Mouse (Mus musculus) neural tube, embryonic 14.5 days (tissue): Measurements from ENCODE around the gene AI413582. TPM values are rescaled to one million over a fixed set of nuclear protein-coding genes. Genes with fewer than 3 reads are reported as not detected.

Experiments
- ATAC-seq: fragments of 200-750 bp; cut with Nextera tagmentation; 2 replicates; pipeline ENCODE4 v1.8.0; 2017; ENCODE audit warnings: low read depth, mild to moderate bottlenecking, moderate TSS enrichment, moderate library complexity
- H3K27ac ChIP-seq: fragments of 300-500 bp; sonication (generic); 2 replicates; pipeline ENCODE4 v1.5.1; 2014; ENCODE audit warnings: low read depth, mild to moderate bottlenecking, control low read depth, low read length, moderate library complexity, mixed read lengths
- H3K27me3 ChIP-seq: fragments of 300-500 bp; sonication (generic); 2 replicates; pipeline ENCODE4 v1.6.1; 2014; ENCODE audit warnings: low read length; ENCODE audit not compliant: control insufficient read depth, insufficient read depth
- H3K36me3 ChIP-seq: fragments of 300-500 bp; sonication (generic); 2 replicates; pipeline ENCODE4 v1.6.1; 2014; ENCODE audit warnings: low read length, mixed read lengths; ENCODE audit not compliant: control insufficient read depth, insufficient read depth
- H3K4me1 ChIP-seq: fragments of 300-500 bp; sonication (generic); 2 replicates; pipeline ENCODE4 v1.6.1; 2014; ENCODE audit warnings: low read length; ENCODE audit not compliant: control insufficient read depth, insufficient read depth
- H3K4me2 ChIP-seq: fragments of 300-500 bp; sonication (generic); 2 replicates; pipeline ENCODE4 v1.6.1; 2014; ENCODE audit warnings: mild to moderate bottlenecking, low read depth, low read length, control low read depth
- H3K4me3 ChIP-seq: fragments of 300-500 bp; sonication (generic); 2 replicates; pipeline ENCODE4 v1.5.1; 2014; ENCODE audit warnings: low read depth, low read length, control low read depth, mixed read lengths
- H3K9ac ChIP-seq: fragments of 300-500 bp; sonication (generic); replicated peaks from 2 replicates; pipeline ENCODE4 v1.6.1; 2014; ENCODE audit warnings: low read depth, mild to moderate bottlenecking, control low read depth, low read length, mixed read lengths
- H3K9me3 ChIP-seq: fragments of 300-500 bp; sonication (generic); 2 replicates; pipeline ENCODE4 v1.6.1; 2016; ENCODE audit warnings: low read length; ENCODE audit not compliant: control insufficient read depth
- WGBS: fragments of 180-500 bp; shearing (Covaris S2); extraction: QIAGEN DNeasy Blood & Tissue Kit; methylation state at CpG from one replicate; pipeline ENCODE4 v1.1.7; 2014; 5-methylcytosine and 5-hydroxymethylcytosine counted together
- polyA plus RNA-seq: library from polyadenylated mRNA; unstranded; fragments of >200 nt; fragmentation: Nextera tagmentation; extraction: Ambion mirVana; gene quantifications from 2 replicates; pipeline ENCODE4 v1.2.1, GENCODE M21; 2014

AI413582 gene
- polyA plus RNA-seq, 1 experiment from 2014 or later = 77.9 TPM

DNA sequence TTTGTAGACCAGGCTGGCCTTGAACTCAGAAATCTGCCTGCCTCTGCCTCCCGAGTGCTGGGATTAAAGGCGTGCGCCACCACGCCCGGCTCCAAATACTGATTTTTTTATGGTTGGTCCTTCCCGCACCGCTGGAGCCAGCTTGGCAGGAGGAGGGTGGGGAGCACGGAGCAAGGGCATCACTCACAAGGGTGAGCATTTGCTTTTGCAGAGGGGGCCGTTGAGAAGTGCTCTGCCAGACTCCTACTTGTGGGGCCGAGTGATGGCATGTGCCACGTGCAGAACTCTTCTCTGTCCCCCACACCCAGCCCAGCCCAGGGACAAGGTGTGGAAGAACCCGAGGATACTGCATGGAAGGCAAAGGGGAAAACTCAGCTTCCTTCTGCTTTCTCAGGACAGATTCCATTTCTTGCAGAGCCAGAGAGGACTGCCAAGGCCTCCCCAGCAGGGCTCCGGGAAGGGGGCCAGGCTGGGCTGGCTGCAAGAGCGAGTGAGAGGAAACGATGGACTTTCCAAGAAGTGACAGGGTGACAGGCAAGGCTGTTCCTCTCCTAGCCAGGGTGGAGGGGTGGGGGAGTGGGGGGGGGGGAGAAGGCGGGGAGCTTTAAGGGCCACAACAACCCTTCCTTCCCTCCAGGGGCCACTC is 9.0 kb upstream of the AI413582 start:
- H3K27ac ChIP-seq = no peak overlapping the region
- H3K36me3 ChIP-seq = peaks cover 11% of the 10 kb centered on the region
- H3K4me3 ChIP-seq = no peak overlapping the region
- H3K9me3 ChIP-seq = no peaks in the 10 kb centered on the region
- no peak for ATAC-seq
- no peak overlapping the region for H3K9ac ChIP-seq
- no peaks in the 10 kb centered on the region for H3K4me1 ChIP-seq
- H3K4me2 ChIP-seq = no peak overlapping the region
- H3K27me3 ChIP-seq = no peaks in the 10 kb centered on the region
- WGBS = 89% methylated on average over 15 of the region's 16 CpGs

DNA sequence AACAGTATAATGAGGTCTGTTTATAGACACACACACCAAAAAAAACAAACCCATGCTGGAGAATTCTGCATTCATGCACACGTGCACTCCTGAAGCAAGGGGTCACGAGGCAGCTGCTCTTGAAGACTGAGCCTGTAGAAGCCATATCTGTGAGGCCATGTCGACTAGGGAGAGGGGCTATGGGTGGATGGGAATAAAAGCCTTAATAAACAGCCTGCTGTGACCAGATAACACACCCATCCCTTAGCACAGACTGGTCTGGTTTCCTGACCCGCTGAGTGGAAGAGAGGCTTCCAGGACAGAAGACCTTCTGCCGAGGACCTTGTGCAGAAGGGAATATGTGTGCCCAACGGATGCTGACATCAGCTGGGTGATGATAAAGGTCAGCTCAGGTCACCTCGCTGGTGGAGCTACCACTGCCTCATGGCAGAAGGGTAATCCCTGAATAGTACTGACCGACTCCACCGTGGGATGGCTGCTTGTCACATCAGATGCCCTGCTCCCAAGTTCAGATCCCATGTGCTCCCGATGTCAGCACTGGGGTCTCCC is 8.3 kb upstream of the AI413582 start:
- Histone ChIP-seq H3K27me3 (no peaks in the 10 kb centered on the region), H3K9ac (no peak overlapping the region), H3K27ac (no peak overlapping the region), H3K4me3 (no peak overlapping the region), H3K4me1 (no peaks in the 10 kb centered on the region), H3K4me2 (no peak overlapping the region), H3K9me3 (no peaks in the 10 kb centered on the region), H3K36me3 (peaks cover 11% of the 10 kb centered on the region; the same call in 1 of the 2 replicates)
- 87% methylated on average over 10 of the region's 10 CpGs for WGBS
- no peak for ATAC-seq

DNA sequence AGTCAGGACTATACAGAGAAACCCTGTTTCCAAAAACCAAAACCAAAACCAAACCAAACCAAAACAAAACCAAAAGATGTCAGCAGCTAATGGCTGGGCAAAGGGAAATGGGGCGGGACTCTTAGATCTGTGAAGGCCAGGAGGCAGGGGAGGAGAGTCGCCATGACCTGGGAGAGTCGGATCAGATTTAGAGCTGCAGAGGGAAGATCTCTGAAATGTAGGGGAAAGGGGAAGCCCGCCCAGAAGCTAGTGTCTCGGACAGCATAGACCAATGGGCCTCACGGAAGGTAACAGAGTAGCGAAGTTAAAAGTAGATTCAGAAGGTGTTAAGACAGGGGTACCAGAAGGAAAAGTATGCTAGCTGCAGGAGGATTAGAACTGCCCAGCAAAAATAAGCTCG is 5.8 kb upstream of the AI413582 start:
- H3K27me3 ChIP-seq = no peaks in the 10 kb centered on the region
- WGBS = 81% methylated on average over 8 of the region's 8 CpGs
- H3K9me3 ChIP-seq = no peaks in the 10 kb centered on the region
- H3K4me2 ChIP-seq = no peak overlapping the region
- no peak overlapping the region for H3K4me3 ChIP-seq
- H3K36me3 ChIP-seq = 0 out of 2 replicates have a peak, but pooled peaks cover 3% of the 10 kb centered on the region
- no peak overlapping the region for H3K27ac ChIP-seq
- H3K9ac ChIP-seq = no peak overlapping the region
- ATAC-seq = no peak
- H3K4me1 ChIP-seq = peaks cover 3% of the 10 kb centered on the region; the same call in 1 of the 2 replicates

DNA sequence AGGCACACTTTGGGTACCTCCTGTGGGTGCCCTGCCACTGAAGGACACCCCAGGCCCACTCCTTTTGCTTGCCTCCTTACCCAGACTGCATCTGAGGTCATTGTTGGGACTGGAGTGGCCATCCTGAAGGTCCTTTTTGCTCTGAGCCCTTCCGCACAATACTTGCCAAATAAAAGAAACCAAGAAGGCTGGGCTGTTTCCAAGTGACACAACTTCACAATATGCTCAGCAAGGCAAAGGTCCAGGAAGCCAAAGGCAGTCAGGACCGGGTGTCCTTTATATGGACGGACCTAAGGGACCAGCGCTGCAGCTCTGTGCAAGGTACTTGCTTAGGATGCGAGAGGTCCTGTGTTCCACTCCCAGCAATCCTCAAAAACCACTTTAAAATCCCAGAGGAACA is 2.7 kb upstream of the AI413582 start:
- peaks cover 14% of the 10 kb centered on the region for H3K4me1 ChIP-seq
- no peaks in the 10 kb centered on the region for H3K36me3 ChIP-seq
- H3K27me3 ChIP-seq = no peaks in the 10 kb centered on the region
- 88% methylated on average over 5 of the region's 5 CpGs for WGBS
- no peak overlapping the region for H3K27ac ChIP-seq
- no peaks in the 10 kb centered on the region for H3K9me3 ChIP-seq
- no peak overlapping the region for H3K4me3 ChIP-seq
- H3K4me2 ChIP-seq = no peak overlapping the region
- H3K9ac ChIP-seq = no peak overlapping the region
- no peak for ATAC-seq

DNA sequence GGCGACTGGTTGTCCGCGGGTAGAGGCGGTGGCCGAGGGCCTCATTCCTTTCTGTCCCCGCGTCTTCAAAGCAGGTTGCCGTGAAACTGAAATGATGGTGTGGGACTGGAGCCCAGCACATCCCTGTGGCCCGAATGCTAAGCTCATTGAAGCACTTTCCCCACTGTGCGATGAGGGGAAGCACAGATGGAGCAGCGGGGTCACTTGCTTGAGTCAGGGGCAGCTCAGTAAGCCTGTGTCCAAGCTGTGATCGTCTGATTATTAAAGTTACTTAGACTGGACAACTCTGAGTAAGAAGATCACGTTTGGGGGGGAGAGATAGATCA is 349 bp upstream of the AI413582 start:
- peak; percentile 47 for ATAC-seq

DNA sequence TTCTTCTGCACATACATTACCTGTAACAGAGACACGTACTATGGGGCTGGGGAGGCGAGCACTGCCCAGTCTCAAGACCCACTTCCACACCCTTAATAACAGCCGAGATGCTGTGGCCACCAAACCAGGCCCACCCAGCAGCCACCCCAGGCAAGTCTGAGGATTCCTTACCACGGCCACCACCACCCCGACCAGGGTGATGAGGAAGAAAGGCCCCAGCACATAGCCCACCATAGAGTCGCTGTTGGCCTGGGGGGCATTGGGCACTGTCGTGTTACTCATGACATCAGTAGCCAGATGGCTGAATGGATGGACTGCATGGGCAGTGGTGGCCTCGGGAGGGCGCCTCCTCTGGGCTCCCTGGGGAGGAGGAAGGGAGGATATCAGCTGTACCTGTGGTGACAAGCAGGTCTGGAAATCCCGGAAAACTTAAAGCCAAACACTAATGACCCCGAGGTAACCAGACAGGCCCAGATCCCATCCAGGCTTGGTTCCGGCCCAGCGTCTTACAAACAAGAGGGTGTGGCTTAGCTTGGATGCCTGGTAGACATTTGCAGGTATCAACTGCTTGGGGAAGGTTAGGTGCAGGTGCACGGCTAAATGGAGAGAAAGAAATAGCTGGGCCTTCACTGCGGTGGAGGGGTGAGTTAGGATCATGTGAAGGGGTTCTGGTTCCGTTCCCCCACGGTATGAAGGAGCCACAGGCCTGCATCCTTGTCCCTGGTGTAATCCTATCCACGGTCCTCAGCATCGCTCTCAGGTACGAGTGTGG is 979 bp downstream of the AI413582 start:
- H3K4me2 ChIP-seq = peak overlapping the region; percentile 80
- H3K4me3 ChIP-seq = peak overlapping the region; percentile 55
- H3K27ac ChIP-seq = peak overlapping the region; percentile 60; the same call in 1 of the 2 replicates
- 11% methylated on average over 20 of the region's 20 CpGs for WGBS
- H3K9ac ChIP-seq = peak overlapping the region; percentile 62
- H3K4me1 ChIP-seq = peaks cover 14% of the 10 kb centered on the region
- no peaks in the 10 kb centered on the region for H3K36me3 ChIP-seq
- ATAC-seq = no peak
- H3K9me3 ChIP-seq = no peaks in the 10 kb centered on the region
- no peaks in the 10 kb centered on the region for H3K27me3 ChIP-seq

More for the DNA sequence above, 349 bp upstream of the AI413582 start:
- Histone ChIP-seq H3K4me1 (peaks cover 14% of the 10 kb centered on the region), H3K36me3 (no peaks in the 10 kb centered on the region), H3K9me3 (no peaks in the 10 kb centered on the region), H3K4me2 (peak overlapping the region; percentile 80), H3K27ac (peak overlapping the region; percentile 59; the same call in 1 of the 2 replicates), H3K9ac (peak overlapping the region; percentile 43), H3K4me3 (peak overlapping the region; percentile 55), H3K27me3 (no peaks in the 10 kb centered on the region)
- under 1% methylated on average over 13 of the region's 13 CpGs for WGBS

DNA sequence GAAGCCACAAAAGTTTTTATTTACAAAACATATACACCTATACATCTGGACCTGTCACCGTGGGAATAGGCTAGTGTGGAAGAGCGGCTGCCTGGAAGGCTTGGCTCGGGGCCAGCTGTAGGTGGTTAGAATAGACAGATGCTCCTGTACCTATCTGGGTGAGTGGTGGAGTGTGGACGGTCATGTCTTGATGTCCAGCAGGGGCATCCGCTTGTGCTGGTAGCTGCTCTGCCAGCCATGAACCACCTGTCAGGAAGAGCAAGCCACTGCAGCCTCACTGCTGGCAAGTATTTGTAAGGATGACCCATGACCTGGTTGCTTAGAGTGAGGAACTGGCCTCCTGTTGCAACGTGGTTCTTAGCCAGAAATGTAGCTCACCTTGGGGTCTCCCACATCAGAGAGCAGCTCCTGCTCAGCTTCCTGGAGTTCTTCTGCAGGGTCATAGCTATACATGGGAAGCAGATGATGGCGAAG is 1.7 kb downstream of the AI413582 start:
- H3K9me3 ChIP-seq = no peaks in the 10 kb centered on the region
- H3K27me3 ChIP-seq = no peaks in the 10 kb centered on the region
- H3K4me3 ChIP-seq = no peak overlapping the region
- H3K27ac ChIP-seq = no peak overlapping the region
- H3K36me3 ChIP-seq = no peaks in the 10 kb centered on the region
- 41% methylated on average over 7 of the region's 7 CpGs for WGBS
- H3K4me2 ChIP-seq = peak overlapping the region; percentile 80; the same call in 1 of the 2 replicates
- H3K9ac ChIP-seq = no peak overlapping the region; the same call in 1 of the 2 replicates
- peaks cover 18% of the 10 kb centered on the region for H3K4me1 ChIP-seq
- no peak for ATAC-seq

DNA sequence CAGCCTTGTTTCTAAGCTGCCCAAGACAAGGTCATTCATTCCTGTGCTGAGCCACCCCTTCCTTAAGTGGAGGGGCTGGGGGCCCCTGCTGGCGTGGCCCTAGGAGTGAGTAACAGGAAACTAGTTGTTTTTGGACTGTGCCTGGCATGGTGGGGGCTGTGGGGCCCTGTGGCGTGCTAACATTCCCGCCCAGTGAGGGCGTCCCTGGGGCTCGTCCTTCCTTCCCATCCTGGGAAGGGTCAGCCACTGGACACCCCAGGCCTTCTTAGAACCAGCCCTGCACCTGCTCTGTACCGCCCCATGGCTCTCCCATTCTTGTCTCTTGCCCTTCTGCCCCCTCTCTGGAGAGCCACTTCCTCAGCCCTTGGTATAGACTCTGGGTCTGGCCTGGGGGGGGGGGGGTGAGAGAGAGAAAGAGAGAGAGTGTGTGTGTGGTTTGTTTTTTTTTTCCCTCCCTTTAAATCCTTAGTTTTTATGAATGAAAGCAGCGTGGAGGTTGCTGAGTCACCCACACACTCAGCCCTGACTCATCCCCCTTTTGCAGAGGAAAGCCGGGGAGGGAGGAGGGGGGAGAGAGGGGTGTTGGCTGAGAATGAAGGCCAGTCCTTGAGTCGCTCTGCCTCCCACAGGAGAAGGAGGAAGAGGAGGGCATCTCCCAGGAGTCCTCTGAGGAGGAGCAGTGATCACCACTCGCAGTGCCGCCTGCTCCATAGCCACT is 3.6 kb downstream of the AI413582 start:
- WGBS = 59% methylated on average over 9 of the region's 11 CpGs
- Histone ChIP-seq H3K36me3 (no peaks in the 10 kb centered on the region), H3K4me1 (peaks cover 32% of the 10 kb centered on the region), H3K4me3 (no peak overlapping the region), H3K9ac (no peak overlapping the region), H3K9me3 (no peaks in the 10 kb centered on the region), H3K27me3 (no peaks in the 10 kb centered on the region; the same call in 1 of the 2 replicates), H3K27ac (no peak overlapping the region), H3K4me2 (no peak overlapping the region)
- no peak for ATAC-seq
